In genomic region chr6:28582847-28583246, GRCm38 (mm10) we compare ENCODE assay signal across 26 mouse cellular contexts.
"Had no signal": no experiment of that assay in that cellular context is flagged by ENCODE, and none has a peak within 500 bp of the region (broad histone marks: within the 10 kb centered on the region; RNA-seq: fewer than 3 reads in every experiment).

No protein-coding gene starts in this region.

- H3K4me3 ChIP-seq: gastrocnemius, adult 2 months; heart, embryonic 10.5 days; heart, embryonic 12.5 days; hindbrain, embryonic 13.5 days; hindbrain, embryonic 15.5 days; kidney, embryonic 15.5 days; limb, embryonic 13.5 days; limb, embryonic 15.5 days; liver, embryonic 13.5 days; liver, embryonic 15.5 days had no signal

- ATAC-seq: hindbrain, postnatal 0 days; intestine, embryonic 16.5 days had no signal

- H3K9ac ChIP-seq: heart, embryonic 12.5 days; hindbrain, embryonic 13.5 days; hindbrain, embryonic 15.5 days; kidney, embryonic 15.5 days; limb, embryonic 13.5 days; limb, embryonic 15.5 days; liver, embryonic 13.5 days; liver, embryonic 15.5 days had no signal

- H3K4me2 ChIP-seq: heart, embryonic 12.5 days; hindbrain, embryonic 13.5 days; hindbrain, embryonic 15.5 days; kidney, embryonic 15.5 days; limb, embryonic 13.5 days; limb, embryonic 15.5 days; liver, embryonic 13.5 days; liver, embryonic 15.5 days had no signal

- H3K36me3 ChIP-seq: heart, embryonic 10.5 days; heart, embryonic 12.5 days; hindbrain, embryonic 13.5 days; hindbrain, embryonic 15.5 days; kidney, embryonic 15.5 days; limb, embryonic 13.5 days; limb, embryonic 15.5 days; liver, embryonic 13.5 days had no signal

- DNase-seq: gastrocnemius, adult 2 months; gastrocnemius, postnatal 10 days; gastrocnemius, postnatal 25 days; heart, adult 18-20 months; heart, postnatal 10 days; heart, postnatal 36 days; kidney, adult 11 months; kidney, adult 2 months; kidney, adult 9 months; kidney, postnatal 14 days; kidney, postnatal 36 days; layer of hippocampus, adult 9-11 months; layer of hippocampus, postnatal 36 days; left cerebral cortex, postnatal 4 days; liver, embryonic 13.5 days had no signal

- H3K27ac ChIP-seq: gastrocnemius, adult 2 months; heart, embryonic 10.5 days; hindbrain, embryonic 13.5 days; hindbrain, embryonic 15.5 days; hindbrain, postnatal 0 days; kidney, embryonic 15.5 days; kidney, postnatal 0 days; limb, embryonic 13.5 days; limb, embryonic 15.5 days; liver, embryonic 13.5 days; liver, embryonic 15.5 days had no signal

- H3K4me1 ChIP-seq: heart, embryonic 10.5 days; heart, embryonic 12.5 days; hindbrain, embryonic 13.5 days; hindbrain, embryonic 15.5 days; kidney, embryonic 15.5 days; limb, embryonic 15.5 days; liver, embryonic 13.5 days; liver, embryonic 15.5 days had no signal

- H3K9me3 ChIP-seq: heart, embryonic 10.5 days; heart, embryonic 12.5 days; hindbrain, embryonic 13.5 days; hindbrain, embryonic 15.5 days; kidney, embryonic 15.5 days; limb, embryonic 13.5 days; limb, embryonic 15.5 days; liver, embryonic 13.5 days; liver, embryonic 15.5 days had no signal

- H3K27me3 ChIP-seq: heart, embryonic 12.5 days; hindbrain, embryonic 13.5 days; hindbrain, embryonic 15.5 days; kidney, embryonic 15.5 days; limb, embryonic 13.5 days; limb, embryonic 15.5 days; liver, embryonic 13.5 days; liver, embryonic 15.5 days had no signal
